In the genomic region with DNA sequence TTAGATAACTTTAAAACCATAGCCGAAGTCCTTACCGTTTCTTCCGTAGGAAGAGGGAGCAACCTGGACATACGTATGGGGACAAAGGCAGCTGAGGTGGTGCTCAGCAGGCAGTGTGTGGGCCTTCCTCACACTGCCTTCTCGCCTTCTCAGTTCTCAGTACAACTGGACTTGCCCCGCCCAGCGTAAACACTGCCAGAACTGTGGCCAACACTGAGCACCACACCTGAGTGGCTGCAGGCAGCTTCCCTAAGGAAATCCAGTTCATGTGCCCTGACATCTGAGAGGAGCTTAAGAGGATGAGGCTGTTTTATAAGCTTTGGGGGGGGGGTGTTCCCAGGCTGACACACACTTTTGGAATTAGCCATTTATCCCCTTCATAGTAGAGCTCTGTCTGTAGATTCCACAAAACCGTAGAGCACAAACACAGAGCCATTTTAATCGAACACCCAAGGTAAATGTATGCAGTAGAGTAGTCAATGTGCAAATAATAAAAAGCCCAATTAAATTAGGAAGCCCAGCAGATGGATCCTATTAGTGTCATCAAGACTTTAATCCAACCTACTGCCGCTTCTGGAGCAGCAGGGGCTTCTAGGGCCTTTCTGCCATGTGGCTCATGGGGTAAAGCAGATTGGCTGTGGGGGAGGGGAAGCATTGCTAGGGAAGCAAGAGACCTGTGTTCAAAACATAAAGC, we compare ENCODE assay signal across 14 mouse cellular contexts. TPM values are rescaled to one million over a fixed set of nuclear protein-coding genes. Genes with fewer than 3 reads are reported as not detected.
DNase-seq lines count a peak whose midpoint lies in the region; ATAC-seq lines count a peak whose summit lies in the region.
"Had no signal": no experiment of that assay in that cellular context is flagged by ENCODE, and none has a peak within 500 bp of the region (broad histone marks: within the 10 kb centered on the region; RNA-seq: fewer than 3 reads in every experiment).

No protein-coding gene starts in this region.

- peaks cover 4% of the 10 kb centered on the region; the same call in 1 of the 2 replicates for H3K4me1 ChIP-seq in intestine, embryonic 16.5 days (ENCODE audit: control insufficient read depth, insufficient read depth, low read length)
- no peaks in the 10 kb centered on the region for H3K4me1 ChIP-seq in stomach, embryonic 15.5 days

- no peak overlapping the region for H3K4me2 ChIP-seq in intestine, embryonic 16.5 days (ENCODE audit: low read depth, low read length)
- no peak overlapping the region for H3K4me2 ChIP-seq in stomach, embryonic 15.5 days

- H3K27me3 ChIP-seq in intestine, embryonic 16.5 days (replicated peaks; ENCODE audit: control insufficient read depth, insufficient read depth, low read length) = no peaks in the 10 kb centered on the region
- H3K27me3 ChIP-seq in stomach, embryonic 15.5 days (replicated peaks) = no peaks in the 10 kb centered on the region

- 0 out of 2 replicates have a peak, but pooled peaks have one; percentile 40 for ATAC-seq in intestine, embryonic 16.5 days
- peak; percentile 53; the same call in 1 of the 2 replicates for ATAC-seq in stomach, embryonic 15.5 days (ENCODE audit: insufficient read depth, low FRiP score, low read depth)
- ATAC-seq in megakaryocyte, adult 5-6 weeks (ENCODE audit: poor library complexity, severe bottlenecking) = no peak
- ATAC-seq: activated CD4-positive, CD25-positive, alpha-beta regulatory T cell, adult 4 months; inflammation-experienced regulatory T-cells, adult 6 months had no signal

- H3K9me3 ChIP-seq in intestine, embryonic 16.5 days (ENCODE audit: control insufficient read depth, low read length) = no peaks in the 10 kb centered on the region
- no peaks in the 10 kb centered on the region for H3K9me3 ChIP-seq in stomach, embryonic 15.5 days

- no peak overlapping the region for H3K27ac ChIP-seq in intestine, embryonic 16.5 days (ENCODE audit: low read length)
- no peak overlapping the region for H3K27ac ChIP-seq in stomach, embryonic 15.5 days
- H3K27ac ChIP-seq: macrophage had no signal

- peak; percentile 59 for DNase-seq in embryo, embryonic 10 days (ENCODE audit: low spot score)
- DNase-seq in embryo, embryonic 9.5 days (ENCODE audit: extremely low spot score) = no peak
- DNase-seq in lung, adult 18-20 months = peak; percentile 21 to 49
- DNase-seq in lung, postnatal 14 days = no peak
- DNase-seq in urinary bladder, adult 2 months (ENCODE audit: low spot score) = no peak
- DNase-seq: cerebellum, postnatal 36 days; left cerebral cortex, postnatal 4 days; thymus, postnatal 4 days had no signal

- no peak overlapping the region for H3K4me3 ChIP-seq in intestine, embryonic 16.5 days (ENCODE audit: low read length)
- no peak overlapping the region for H3K4me3 ChIP-seq in stomach, embryonic 15.5 days (replicated peaks)

- 69% methylated on average over 10 of the region's 10 CpGs for WGBS in intestine, embryonic 16.5 days
- 55% methylated on average over 10 of the region's 10 CpGs for WGBS in stomach, embryonic 15.5 days

- no peak overlapping the region for H3K9ac ChIP-seq in intestine, embryonic 16.5 days (ENCODE audit: low read depth, low read length)
- no peak overlapping the region for H3K9ac ChIP-seq in stomach, embryonic 15.5 days

- no peaks in the 10 kb centered on the region for H3K36me3 ChIP-seq in intestine, embryonic 16.5 days (ENCODE audit: control insufficient read depth, insufficient read depth, low read length)
- H3K36me3 ChIP-seq in stomach, embryonic 15.5 days = no peaks in the 10 kb centered on the region

RNA-seq across cellular contexts. Expression of a gene that starts 46.9 kb away (rescaled TPM):
- 21.0 and 23.1 TPM in 2 replicates for polyA plus RNA-seq in intestine, embryonic 16.5 days (2015; fragmentation: Nextera tagmentation; extraction: Ambion mirVana)
- polyA plus RNA-seq in stomach, embryonic 15.5 days (2015; fragmentation: Nextera tagmentation; extraction: Ambion mirVana) = 24.9 and 29.0 TPM in 2 replicates
- total RNA-seq in megakaryocyte, adult 5-6 weeks (2015) = 44.2 and 47.9 TPM in 2 replicates
- total RNA-seq in megakaryocyte, adult 5-6 weeks (2017) = 37.6 and 41.2 TPM in 2 replicates
- polyA plus RNA-seq in urinary bladder, adult 2 months (2012; rRNA removed) = 20.0 and 21.8 TPM in 2 replicates

RNA-seq across cellular contexts. Expression of a gene that starts 52.1 kb away (rescaled TPM):
- 9.0 and 9.8 TPM in 2 replicates for polyA plus RNA-seq in intestine, embryonic 16.5 days (2015; fragmentation: Nextera tagmentation; extraction: Ambion mirVana)
- polyA plus RNA-seq in stomach, embryonic 15.5 days (2015; fragmentation: Nextera tagmentation; extraction: Ambion mirVana) = 45.9 and 72.7 TPM in 2 replicates
- total RNA-seq in megakaryocyte, adult 5-6 weeks (2015) = not detected in 2 replicates
- not detected in 2 replicates for total RNA-seq in megakaryocyte, adult 5-6 weeks (2017)
- 0.08 and 0.15 TPM in 2 replicates for polyA plus RNA-seq in urinary bladder, adult 2 months (2012; rRNA removed)
- polyA plus RNA-seq: activated CD4-positive, CD25-positive, alpha-beta regulatory T cell, adult 4 months; inflammation-experienced regulatory T-cells, adult 6 months; macrophage had no signal

Comparison
In these comparisons a context has a peak if more than half of its experiments do, and no peak if none do; other contexts are left out.
1. DNase-seq: peak in embryo, embryonic 10 days (single experiment) and lung, adult 18-20 months (2 of 2); none in embryo, embryonic 9.5 days (single experiment), lung, postnatal 14 days (single experiment) and urinary bladder, adult 2 months (single experiment).